Mouse (Mus musculus): ENCODE measurements at regions not wholly inside any gene's neighbourhood (a gene's known extent, or its start where the extent isn't known, plus 50 kb on each side); places are given as distances from the start of the nearest gene placed in this dataset.
"Not testable (repeated sequence)": the region's sequence is repeated elsewhere in the genome, so short reads cannot be mapped to it uniquely, and the experiment has no call there.

- intact Hi-C loops (cut with DNase I): no loop called here
- no peak for TF ChIP-seq CTCF (IDR thresholded peaks at IDR 0.05)
- no peak for DNase-seq (ENCODE audit: extremely low spot score in 1 of 2, low spot score in 2 of 2)
- Histone ChIP-seq H3K27ac (no peak overlapping the region), H3K4me3 (no peak overlapping the region)
Measured at GRCm38 (mm10) chr1:41908808-41909110, 786.8 kb upstream of the Pou3f3 start.

- no peak for TF ChIP-seq CTCF (IDR thresholded peaks at IDR 0.05)
- no peak for DNase-seq (ENCODE audit: extremely low spot score in 1 of 2, low spot score in 2 of 2)
Measured at GRCm38 (mm10) chr1:41909799-41910198, 785.8 kb upstream of the Pou3f3 start.

GRCm38 (mm10) chr1:41916730-41917347, 778.7 kb upstream of the Pou3f3 start:
- H3K27ac ChIP-seq: no peak overlapping the region
- no peak for TF ChIP-seq CTCF (IDR thresholded peaks at IDR 0.05)
- intact Hi-C loops (cut with DNase I): no loop called here
- no peak for DNase-seq (ENCODE audit: extremely low spot score in 1 of 2, low spot score in 2 of 2)
- no peak overlapping the region for H3K4me3 ChIP-seq

More at GRCm38 (mm10) chr1:41909799-41910198, 785.8 kb upstream of the Pou3f3 start:
- H3K4me3 ChIP-seq: no peak overlapping the region
- H3K27ac ChIP-seq: no peak overlapping the region
- intact Hi-C loops (cut with DNase I): no loop called here

- H3K27ac ChIP-seq; DNase-seq (ENCODE audit: extremely low spot score in 1 of 2, low spot score in 2 of 2); intact Hi-C loops (cut with DNase I); H3K4me3 ChIP-seq: not testable (repeated sequence)
Measured at GRCm38 (mm10) chr1:41917807-41918206, 777.8 kb upstream of the Pou3f3 start.

- intact Hi-C loops (cut with DNase I): no loop called here
- Histone ChIP-seq H3K27ac (no peak overlapping the region), H3K4me3 (no peak overlapping the region)
- no peak for TF ChIP-seq CTCF (IDR thresholded peaks at IDR 0.05)
- no peak for DNase-seq (ENCODE audit: extremely low spot score in 1 of 2, low spot score in 2 of 2)
Measured at GRCm38 (mm10) chr1:41918394-41919262, 776.9 kb upstream of the Pou3f3 start.

- H3K27ac ChIP-seq: no peak overlapping the region
- intact Hi-C loops (cut with DNase I): no loop called here
- DNase-seq (ENCODE audit: extremely low spot score in 1 of 2, low spot score in 2 of 2): no peak
- no peak overlapping the region for H3K4me3 ChIP-seq
- no peak for TF ChIP-seq CTCF (IDR thresholded peaks at IDR 0.05)
Measured at GRCm38 (mm10) chr1:41933777-41934176, 761.8 kb upstream of the Pou3f3 start.

GRCm38 (mm10) chr1:41935912-41936478, 759.6 kb upstream of the Pou3f3 start:
- Histone ChIP-seq H3K27ac (no peak overlapping the region), H3K4me3 (no peak overlapping the region)
- TF ChIP-seq CTCF (IDR thresholded peaks at IDR 0.05): no peak
- DNase-seq (ENCODE audit: extremely low spot score in 1 of 2, low spot score in 2 of 2): no peak
- intact Hi-C loops (cut with DNase I): no loop called here

GRCm38 (mm10) chr1:41960982-41961381, 734.6 kb upstream of the Pou3f3 start:
- Histone ChIP-seq H3K27ac (no peak overlapping the region), H3K4me3 (no peak overlapping the region)
- TF ChIP-seq CTCF (IDR thresholded peaks at IDR 0.05): peak; percentile 41
- intact Hi-C loops (cut with DNase I): loop anchor here (2.0 to 5.0 kb wide), 2 partner anchors 150 to 276 kb away; no protein-coding TSS in a partner anchor
- no peak for DNase-seq (ENCODE audit: extremely low spot score in 1 of 2, low spot score in 2 of 2)

- DNase-seq (ENCODE audit: extremely low spot score in 1 of 2, low spot score in 2 of 2): no peak
- H3K4me3 ChIP-seq: no peak overlapping the region
- no peak overlapping the region for H3K27ac ChIP-seq
- TF ChIP-seq CTCF (IDR thresholded peaks at IDR 0.05): no peak
- intact Hi-C loops (cut with DNase I): no loop called here
Measured at GRCm38 (mm10) chr1:41981545-41981944, 714.0 kb upstream of the Pou3f3 start.

- intact Hi-C loops (cut with DNase I): loop anchor here (5.0 kb wide), 1 partner anchor 246 kb away; no protein-coding TSS in a partner anchor
- Histone ChIP-seq H3K27ac (no peak overlapping the region), H3K4me3 (no peak overlapping the region)
- TF ChIP-seq CTCF (IDR thresholded peaks at IDR 0.05): no peak
- DNase-seq (ENCODE audit: extremely low spot score in 1 of 2, low spot score in 2 of 2): no peak
Measured at GRCm38 (mm10) chr1:42006235-42006634, 689.3 kb upstream of the Pou3f3 start.

GRCm38 (mm10) chr1:42008046-42008445, 687.5 kb upstream of the Pou3f3 start:
- no peak for DNase-seq (ENCODE audit: extremely low spot score in 1 of 2, low spot score in 2 of 2)
- Histone ChIP-seq H3K4me3 (no peak overlapping the region), H3K27ac (no peak overlapping the region)
- TF ChIP-seq CTCF (IDR thresholded peaks at IDR 0.05): no peak
- intact Hi-C loops (cut with DNase I): loop anchor here (5.0 kb wide), 1 partner anchor 244 kb away; no protein-coding TSS in a partner anchor

- TF ChIP-seq CTCF (IDR thresholded peaks at IDR 0.05): no peak
- DNase-seq (ENCODE audit: extremely low spot score in 1 of 2, low spot score in 2 of 2): peak; percentile 60 to 73
- no peak overlapping the region for H3K4me3 ChIP-seq
- peak overlapping the region; percentile 72 for H3K27ac ChIP-seq
- intact Hi-C loops (cut with DNase I): loop anchor here (2.0 to 5.0 kb wide), 3 partner anchors 30 to 116 kb away; no protein-coding TSS in a partner anchor
Measured at GRCm38 (mm10) chr1:42012911-42013310, 682.7 kb upstream of the Pou3f3 start.

All from left cerebral cortex, adult 2 months (tissue).